Mouse (Mus musculus) cerebellum, adult 2 months (tissue): ENCODE results near the gene Zfp791. TPM values are rescaled to one million over a fixed set of nuclear protein-coding genes. Genes with fewer than 3 reads are reported as not detected.
A peak's percentile ranks its signal among the peaks of the same experiment; 100 is the strongest.
"Not testable (repeated sequence)": the region's sequence is repeated elsewhere in the genome, so short reads cannot be mapped to it uniquely, and the experiment has no call there.

Experiments used
- DNase-seq, 2 experiments: peaks; one replicate each; pipeline ENCODE4 v3.0.0; 2021
- H3K27ac ChIP-seq: fragments of 200-500 bp; 2 replicates; pipeline ENCODE4 v1.5.1; 2012; ENCODE audit warnings: low read length, control low read depth, inconsistent platforms; ENCODE audit not compliant: insufficient read depth
- H3K27me3 ChIP-seq: fragments of 200-500 bp; 2 replicates; pipeline ENCODE4 v1.6.1; 2012; ENCODE audit warnings: inconsistent platforms, mild to moderate bottlenecking, low read length, moderate library complexity; ENCODE audit not compliant: control insufficient read depth, insufficient read depth
- H3K4me1 ChIP-seq: fragments of 200-500 bp; 2 replicates; pipeline ENCODE4 v1.6.1; 2011; ENCODE audit warnings: low read length; ENCODE audit not compliant: control insufficient read depth, insufficient read depth
- H3K4me3 ChIP-seq: fragments of 200-500 bp; replicated peaks from 2 replicates; pipeline ENCODE3; 2011; ENCODE audit warnings: mild to moderate bottlenecking, low read depth, low read length, control low read depth; ENCODE audit not compliant: insufficient read depth
- CTCF ChIP-seq: fragments of 200-500 bp; IDR thresholded peaks from 2 replicates; pipeline ENCODE4 v1.5.1; 2011; ENCODE audit warnings: low read depth, mild to moderate bottlenecking, control low read depth, low read length, moderate library complexity, borderline replicate concordance; ENCODE audit not compliant: insufficient read depth
- POLR2A ChIP-seq: fragments of 200-500 bp; IDR thresholded peaks from 2 replicates; pipeline ENCODE4 v1.6.1; 2011; ENCODE audit warnings: low read length, control low read depth, borderline replicate concordance; ENCODE audit not compliant: insufficient read depth
- WGBS: fragments of 180-500 bp; shearing (Covaris S2); methylation state at CpG from one replicate; pipeline ENCODE4 v1.1.7; 2018; 5-methylcytosine and 5-hydroxymethylcytosine counted together
- polyA plus RNA-seq: library from polyadenylated mRNA; depleted of rRNA; stranded (reverse); fragments of >200 nt; gene quantifications from 2 replicates; pipeline ENCODE4 v1.2.3, GENCODE M21; 2012

The Zfp791 gene
- polyA plus RNA-seq, 1 experiment = 4.8 TPM

DNA sequence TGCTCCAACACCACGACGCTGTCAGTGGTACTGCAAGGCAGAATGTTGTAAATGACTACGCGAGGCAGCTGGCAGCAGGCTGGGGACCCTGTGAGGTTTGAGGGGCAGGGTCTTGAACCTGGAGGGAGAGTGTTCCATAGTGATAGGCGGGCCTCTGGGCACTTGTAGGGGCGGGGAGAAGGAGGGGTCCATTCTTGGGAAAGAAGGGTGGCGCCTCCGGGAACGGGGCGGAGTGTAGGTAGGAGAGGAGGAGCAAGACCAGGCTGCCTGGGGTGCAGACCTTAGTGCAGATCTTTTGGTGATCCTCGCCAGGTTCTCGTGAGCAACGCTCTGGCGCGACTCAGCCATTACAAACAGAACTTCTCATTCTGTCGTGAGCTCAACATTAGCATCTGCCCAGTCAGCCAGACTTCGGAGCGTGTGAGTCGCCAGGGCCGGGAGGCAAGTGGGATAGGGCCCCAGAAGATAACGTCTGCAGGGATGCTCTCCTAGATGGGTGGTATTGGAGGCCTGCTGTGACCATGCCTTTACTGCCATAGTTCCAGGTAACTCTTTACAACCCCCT, 31.3 kb downstream of the Zfp791 start:
- DNase-seq = no peak
- Histone ChIP-seq H3K4me3 (no peak overlapping the region), H3K27ac (no peak overlapping the region), H3K27me3 (no peaks in the 10 kb centered on the region), H3K4me1 (no peaks in the 10 kb centered on the region)
- no peak for TF ChIP-seq POLR2A
- TF ChIP-seq CTCF = no peak
- WGBS = 25% methylated on average over 21 of the region's 21 CpGs

- Histone ChIP-seq H3K4me1 (no peaks in the 10 kb centered on the region), H3K27me3 (no peaks in the 10 kb centered on the region), H3K27ac (no peak overlapping the region), H3K4me3 (no peak overlapping the region)
- TF ChIP-seq POLR2A (no peak), CTCF (no peak)
- 93% methylated on average over 11 of the region's 11 CpGs for WGBS
- DNase-seq = no peak
Observed at GRCm38 (mm10) chr8:85090856-85091255, 32.0 kb downstream of the Zfp791 start.

DNA sequence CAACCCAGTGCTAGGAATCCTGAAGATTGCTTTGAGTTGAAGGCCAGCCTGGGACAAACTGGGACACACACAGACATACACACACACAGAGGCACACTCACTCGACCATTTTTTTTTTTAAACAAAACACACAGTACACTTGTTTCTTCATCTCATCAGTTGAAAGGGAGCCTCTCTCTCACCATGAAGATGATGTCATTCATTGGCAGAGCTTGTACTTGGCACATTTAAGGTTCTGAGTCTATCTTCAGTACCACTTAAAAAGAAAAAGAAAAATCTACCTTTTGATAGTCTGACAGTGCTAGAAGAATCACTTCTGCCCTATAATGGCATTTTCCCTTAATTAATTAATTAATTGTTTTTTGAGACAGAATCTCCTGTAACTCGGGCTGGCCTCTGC, 34.1 kb downstream of the Zfp791 start:
- WGBS = 72% methylated on average over 2 of the region's 2 CpGs

GRCm38 (mm10) chr8:85086238-85086637, 36.7 kb downstream of the Zfp791 start:
- Histone ChIP-seq H3K27ac (no peak overlapping the region), H3K4me1 (0 out of 2 replicates have a peak, but pooled peaks cover 7% of the 10 kb centered on the region), H3K27me3 (no peaks in the 10 kb centered on the region), H3K4me3 (no peak overlapping the region)
- TF ChIP-seq POLR2A (no peak), CTCF (no peak)
- 82% methylated on average over 3 of the region's 3 CpGs for WGBS
- DNase-seq = no peak

More for the DNA sequence above, 34.1 kb downstream of the Zfp791 start:
- Histone ChIP-seq H3K4me3 (no peak overlapping the region), H3K27ac (no peak overlapping the region), H3K27me3 (no peaks in the 10 kb centered on the region), H3K4me1 (0 out of 2 replicates have a peak, but pooled peaks cover 5% of the 10 kb centered on the region)
- DNase-seq = no peak
- TF ChIP-seq CTCF = no peak
- no peak for TF ChIP-seq POLR2A

DNA sequence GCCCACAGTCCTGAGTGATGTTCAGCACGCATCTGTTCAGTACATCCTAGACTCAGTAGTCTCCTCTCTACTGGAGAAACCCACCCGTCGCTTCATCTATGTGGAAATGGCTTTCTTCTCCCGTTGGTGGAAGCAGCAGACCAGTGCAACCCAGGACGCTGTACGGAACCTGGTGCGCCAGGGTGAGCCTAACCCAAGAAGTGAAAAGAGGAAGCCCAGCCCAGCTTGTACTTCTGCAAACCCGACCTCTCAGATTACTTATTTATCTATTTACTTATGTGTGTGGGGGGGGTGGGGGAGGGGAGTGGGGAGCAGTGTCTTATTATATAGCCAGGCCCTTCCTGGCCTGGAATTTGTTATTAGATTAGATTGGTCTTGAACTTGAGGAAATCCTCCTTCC, 38.3 kb downstream of the Zfp791 start:
- Histone ChIP-seq H3K27ac (no peak overlapping the region), H3K27me3 (no peaks in the 10 kb centered on the region), H3K4me3 (no peak overlapping the region), H3K4me1 (peaks cover 10% of the 10 kb centered on the region; the same call in 1 of the 2 replicates)
- WGBS = 90% methylated on average over 8 of the region's 8 CpGs
- TF ChIP-seq CTCF = no peak
- no peak for TF ChIP-seq POLR2A
- DNase-seq = no peak

DNA sequence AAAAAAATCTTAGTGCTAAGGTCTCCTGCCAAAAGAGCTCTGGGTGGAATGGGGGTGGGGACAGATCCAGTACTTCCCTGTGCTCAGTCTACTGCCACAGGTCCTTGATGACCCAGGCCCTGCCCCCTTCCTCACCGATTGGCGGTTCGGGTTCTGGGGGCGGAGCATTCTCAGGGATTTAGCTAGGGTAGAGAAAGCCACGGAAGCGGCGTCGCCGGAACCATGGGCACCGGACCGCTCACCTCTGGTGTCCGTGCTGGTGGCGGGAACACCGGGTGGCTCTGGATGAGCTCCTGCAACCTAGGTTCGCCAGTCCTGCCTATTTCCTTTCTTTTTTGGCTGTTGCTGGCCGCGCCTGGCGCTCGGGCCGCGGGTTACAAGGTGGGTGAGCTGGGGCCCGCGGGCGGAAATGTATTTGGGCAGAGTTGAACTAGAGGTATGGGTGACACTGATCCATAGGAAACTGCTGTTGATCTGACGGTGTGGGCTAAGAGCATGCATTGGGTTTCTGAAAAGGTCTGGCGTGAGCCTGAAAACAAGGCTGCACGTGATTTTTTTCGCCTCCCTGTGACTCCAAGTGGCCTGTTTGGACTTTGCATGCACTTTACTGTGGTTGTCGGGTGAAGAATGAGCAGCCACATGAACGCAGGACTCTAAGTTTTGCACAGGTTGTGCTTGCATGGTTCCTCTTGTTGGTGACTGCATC, 39.6 kb downstream of the Zfp791 start, which contains the start of gene Man2b1:
Man2b1 (plus strand) TSS at position 163 of the 706 bp plus-strand sequence.
- Histone ChIP-seq H3K27me3 (no peaks in the 10 kb centered on the region), H3K4me1 (peaks cover 13% of the 10 kb centered on the region), H3K27ac (peak within 1 kb of the TSS; percentile 70; the same call in 1 of the 2 replicates), H3K4me3 (peak within 1 kb of the TSS; percentile 93)
- WGBS = under 1% methylated on average over 30 of the region's 30 CpGs
- DNase-seq = peak; percentile 87 to 90
- 0 out of 2 replicates have a peak, but pooled peaks have one; percentile 25 for TF ChIP-seq CTCF
- peak; percentile 80 for TF ChIP-seq POLR2A

- H3K27me3 ChIP-seq, H3K27ac ChIP-seq, DNase-seq, H3K4me3 ChIP-seq: not testable (repeated sequence)
- H3K4me1 ChIP-seq = peaks cover 13% of the 10 kb centered on the region
- WGBS = 87% methylated on average over 4 of the region's 4 CpGs
Observed at GRCm38 (mm10) chr8:85082169-85082568, 40.7 kb downstream of the Zfp791 start.

DNA sequence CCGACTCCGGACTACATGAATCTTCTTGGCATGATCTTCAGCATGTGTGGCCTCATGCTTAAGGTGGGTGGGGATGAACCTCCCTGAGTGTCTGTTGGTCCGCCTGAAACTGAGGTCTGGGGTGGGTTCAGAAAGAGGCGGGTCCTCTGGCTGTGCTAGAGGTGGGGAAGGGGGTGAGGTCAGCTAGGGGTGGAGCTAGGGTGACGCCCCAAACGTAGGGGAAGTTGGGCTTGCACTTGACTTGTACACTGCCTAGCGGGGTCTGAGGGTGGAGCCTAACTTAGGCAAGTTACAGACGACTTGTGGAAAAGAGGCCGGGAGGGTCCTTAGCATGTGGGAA, 41.7 kb downstream of the Zfp791 start, which contains the start of gene Wdr83:
Wdr83 (minus strand) TSS at position 91 of the 340 bp plus-strand sequence.
- H3K27ac ChIP-seq = peak within 1 kb of the TSS; percentile 35
- TF ChIP-seq POLR2A = no peak
- no peak for TF ChIP-seq CTCF
- WGBS = 1% methylated on average over 9 of the region's 9 CpGs

More for the DNA sequence above, 41.7 kb downstream of the Zfp791 start, which contains the start of gene Wdr83:
- Histone ChIP-seq H3K27me3 (no peaks in the 10 kb centered on the region), H3K4me3 (peak within 1 kb of the TSS; percentile 73), H3K4me1 (peaks cover 13% of the 10 kb centered on the region)
- DNase-seq = no peak
